Comparison of ENCODE assay signal across 23 mouse cellular contexts in the genomic region with DNA sequence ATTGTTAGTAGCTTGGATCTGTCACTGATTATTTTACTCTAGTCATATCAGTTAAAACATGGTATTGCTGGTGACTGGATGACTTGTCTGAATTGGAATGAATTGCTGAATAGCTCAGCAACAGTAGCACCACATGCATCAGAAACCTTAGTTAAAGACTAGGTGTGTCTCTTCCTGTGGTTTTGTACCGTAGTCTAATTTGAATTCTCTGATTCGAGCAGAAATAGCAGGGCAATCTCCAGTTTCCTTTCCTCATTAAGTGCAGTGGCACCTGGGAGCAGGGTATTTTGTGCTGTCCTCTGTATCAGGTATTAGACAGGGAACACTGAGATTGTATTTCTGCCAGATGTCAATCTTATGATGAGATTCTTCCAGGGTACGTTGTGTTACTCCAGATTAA. TPM values are rescaled to one million over a fixed set of nuclear protein-coding genes. Genes with fewer than 3 reads are reported as not detected.
DNase-seq lines count a peak whose midpoint lies in the region; ATAC-seq lines count a peak whose summit lies in the region.
"Had no signal": no experiment of that assay in that cellular context is flagged by ENCODE, and none has a peak within 500 bp of the region (broad histone marks: within the 10 kb centered on the region; RNA-seq: fewer than 3 reads in every experiment).

No protein-coding gene starts in this region.

- 88% methylated on average over 3 of the region's 3 CpGs for WGBS in hindbrain, embryonic 11.5 days

- H3K9me3 ChIP-seq in hindbrain, embryonic 11.5 days (ENCODE audit: control insufficient read depth, low read length), result no peaks in the 10 kb centered on the region
- H3K9me3 ChIP-seq: embryonic facial prominence, embryonic 12.5 days; embryonic facial prominence, embryonic 15.5 days; heart, embryonic 10.5 days had no signal

- H3K27me3 ChIP-seq in splenic B cell, adult 2 months (ENCODE audit: control insufficient read depth, insufficient read depth, low read length, poor library complexity, severe bottlenecking), result no peaks in the 10 kb centered on the region
- no peaks in the 10 kb centered on the region for H3K27me3 ChIP-seq in hindbrain, embryonic 11.5 days (ENCODE audit: control insufficient read depth, insufficient read depth, low read length)
- H3K27me3 ChIP-seq: embryonic facial prominence, embryonic 12.5 days; embryonic facial prominence, embryonic 15.5 days had no signal

- peaks cover 10% of the 10 kb centered on the region; the same call in 1 of the 2 replicates for H3K36me3 ChIP-seq in splenic B cell, adult 2 months (ENCODE audit: control insufficient read depth, insufficient read depth, low read length, poor library complexity, severe bottlenecking)
- H3K36me3 ChIP-seq in hindbrain, embryonic 11.5 days (ENCODE audit: control insufficient read depth, insufficient read depth, low read length), result no peaks in the 10 kb centered on the region

- H3K27ac ChIP-seq in hindbrain, embryonic 11.5 days (ENCODE audit: low read depth, low read length), result no peak overlapping the region
- H3K27ac ChIP-seq: embryonic facial prominence, embryonic 12.5 days; embryonic facial prominence, embryonic 15.5 days; gastrocnemius, adult 2 months; heart, adult 2 months; heart, embryonic 10.5 days; hindbrain, embryonic 14.5 days; hindbrain, postnatal 0 days had no signal

- no peaks in the 10 kb centered on the region for H3K4me1 ChIP-seq in hindbrain, embryonic 11.5 days (replicated peaks; ENCODE audit: control insufficient read depth, insufficient read depth, low read length)
- H3K4me1 ChIP-seq: embryonic facial prominence, embryonic 12.5 days; embryonic facial prominence, embryonic 15.5 days; heart, embryonic 10.5 days had no signal

- H3K4me3 ChIP-seq in hindbrain, embryonic 11.5 days (ENCODE audit: low read depth, low read length), result no peak overlapping the region
- H3K4me3 ChIP-seq: embryonic facial prominence, embryonic 12.5 days; embryonic facial prominence, embryonic 15.5 days; gastrocnemius, adult 2 months; heart, adult 2 months; heart, embryonic 10.5 days had no signal

- intact Hi-C loops in gastrocnemius, postnatal 14 days (cut with DNase I; ENCODE audit: low total_unique reads), result no loop called here

- H3K4me2 ChIP-seq in hindbrain, embryonic 11.5 days (replicated peaks; ENCODE audit: low read depth, low read length), result no peak overlapping the region
- H3K4me2 ChIP-seq: embryonic facial prominence, embryonic 12.5 days; embryonic facial prominence, embryonic 15.5 days; hindbrain, embryonic 14.5 days had no signal

- peak; percentile 67 for DNase-seq in A20 (ENCODE audit: low read depth, low spot score)
- DNase-seq in CD4-positive, CD25-positive, alpha-beta regulatory T cell, adult 2 months (ENCODE audit: low read depth, low spot score), result peak; percentile 20
- peak; percentile 42 for DNase-seq in splenic B cell, adult 2 months (ENCODE audit: low read depth, low spot score)
- DNase-seq in kidney, postnatal 4 days, result no peak
- DNase-seq in gastrocnemius, postnatal 14 days, result no peak
- no peak for DNase-seq in hindbrain, embryonic 11.5 days (ENCODE audit: low spot score)
- DNase-seq: adrenal gland, postnatal 10 days; adrenal gland, postnatal 36 days; cerebellum, adult 2 months; cerebellum, adult 9-11 months; cerebellum, postnatal 25 days; forebrain, postnatal 0 days; gastrocnemius, adult 2 months; gastrocnemius, postnatal 36 days; heart, adult 2 months had no signal

- ATAC-seq in activated CD4-positive, CD25-positive, alpha-beta regulatory T cell, adult 4 months, result peak; percentile 75
- ATAC-seq in hindbrain, embryonic 11.5 days (ENCODE audit: low FRiP score), result no peak
- ATAC-seq: forebrain, embryonic 14.5 days; forebrain, postnatal 0 days; hindbrain, postnatal 0 days; intestine, postnatal 0 days had no signal

- H3K9ac ChIP-seq in hindbrain, embryonic 11.5 days (ENCODE audit: low read depth, low read length), result no peak overlapping the region
- H3K9ac ChIP-seq: embryonic facial prominence, embryonic 12.5 days; embryonic facial prominence, embryonic 15.5 days; forebrain, postnatal 0 days; hindbrain, embryonic 14.5 days had no signal

RNA-seq across cellular contexts. Expression of gene Ttc37, which starts 40.3 kb away (rescaled TPM):
- polyA plus RNA-seq in activated CD4-positive, CD25-positive, alpha-beta regulatory T cell, adult 4 months (2017; shearing (Covaris generic)), result 10 to 100 TPM; 16.8 to 17.8 TPM
- 10 to 100 TPM; 11.2 to 11.6 TPM for total RNA-seq in gastrocnemius, postnatal 14 days (2021)
- 17.4 and 20.1 TPM in 2 replicates for polyA plus RNA-seq in hindbrain, embryonic 11.5 days (2014; fragmentation: Nextera tagmentation; extraction: Ambion mirVana)

RNA-seq across cellular contexts. Expression of gene Arsk, which starts 40.4 kb away (rescaled TPM):
- polyA plus RNA-seq in activated CD4-positive, CD25-positive, alpha-beta regulatory T cell, adult 4 months (2017; shearing (Covaris generic)), result 1 to 10 TPM; 4.7 to 10.0 TPM
- 1 to 10 TPM; 3.7 to 4.0 TPM for total RNA-seq in gastrocnemius, postnatal 14 days (2021)
- 5.0 and 5.5 TPM in 2 replicates for polyA plus RNA-seq in hindbrain, embryonic 11.5 days (2014; fragmentation: Nextera tagmentation; extraction: Ambion mirVana)

Comparison
In these comparisons a context has a peak if more than half of its experiments do, and no peak if none do; other contexts are left out.
1. DNase-seq: peak in A20 (single experiment), CD4-positive, CD25-positive, alpha-beta regulatory T cell, adult 2 months (single experiment) and splenic B cell, adult 2 months (single experiment); none in kidney, postnatal 4 days (0 of 2), gastrocnemius, postnatal 14 days (single experiment) and hindbrain, embryonic 11.5 days (single experiment).